Mouse (Mus musculus): ENCODE data around the gene Spint2.

GRCm38 (mm10) chr7:29327087-29327486, 45.4 kb upstream of the Spint2 start:
- TF ChIP-seq GATA1 (IDR thresholded peaks at IDR 0.05; ENCODE audit: low read length) (no peak), TAL1 (IDR thresholded peaks at IDR 0.05; ENCODE audit: low read length) (no peak)

Data from erythroblast, embryonic 14.5 days (primary cell).